Mouse (Mus musculus) thymus, adult 2 months (tissue): Measurements from ENCODE around the gene Mctp1.

Source experiments
- CTCF ChIP-seq: fragments of 200-500 bp; IDR thresholded peaks from 2 replicates; pipeline ENCODE4 v1.5.1; 2012; ENCODE audit warnings: mild to moderate bottlenecking, control low read depth, low read length, moderate library complexity, borderline replicate concordance; ENCODE audit not compliant: control insufficient read depth, poor library complexity, insufficient read depth; ENCODE audit errors: extremely low read depth
- POLR2A ChIP-seq: fragments of 200-500 bp; IDR thresholded peaks from 2 replicates; pipeline ENCODE4 v1.6.1; 2012; ENCODE audit warnings: mild to moderate bottlenecking, low read length, control low read depth, moderate library complexity; ENCODE audit not compliant: control insufficient read depth, poor library complexity, insufficient read depth; ENCODE audit errors: extremely low read depth

DNA sequence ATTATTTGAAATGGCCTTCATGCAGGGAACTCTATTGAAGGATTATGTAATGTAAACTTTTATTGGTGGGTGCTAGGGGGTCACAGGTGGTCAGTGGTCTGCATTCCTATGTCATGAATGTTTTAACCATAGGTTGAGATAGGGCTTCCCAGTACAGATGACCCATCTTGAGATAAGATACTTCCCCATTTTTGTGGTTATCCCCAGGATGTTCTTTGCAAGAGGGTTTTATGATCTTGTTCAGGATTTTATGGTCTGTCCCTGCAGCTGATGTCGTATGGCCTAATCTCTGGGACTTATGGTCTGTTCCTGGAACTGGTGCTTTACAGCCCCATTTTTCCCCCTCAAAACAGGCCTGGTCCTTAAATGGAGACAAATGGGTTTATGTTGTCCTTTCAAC is 207.4 kb downstream of the Mctp1 start:
- TF ChIP-seq CTCF (no peak), POLR2A (no peak)
